Mouse (Mus musculus): ENCODE measurements at regions not wholly inside any gene's neighbourhood (a gene's known extent, or its start where the extent isn't known, plus 50 kb on each side); places are given as distances from the start of the nearest gene placed in this dataset.

DNA sequence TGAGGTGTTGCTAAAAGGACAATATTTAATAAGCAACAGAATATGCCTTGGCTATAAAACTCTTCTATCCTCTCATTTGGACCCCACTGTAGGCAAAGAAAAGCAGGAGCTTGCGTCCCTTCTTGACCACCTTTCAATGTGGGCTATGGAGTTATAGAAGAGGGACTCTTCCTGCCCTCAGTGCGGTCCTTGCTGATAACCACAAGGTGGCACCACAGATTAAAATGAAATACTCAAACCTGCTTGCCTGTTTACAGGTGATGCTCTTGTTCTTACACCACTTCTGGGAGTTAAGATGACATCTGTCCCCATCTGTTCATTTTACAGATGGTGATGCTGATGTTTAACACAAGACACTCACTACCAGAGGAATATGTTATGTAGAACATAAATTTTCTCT lies 291.1 kb upstream of the Pappa start:
- peak; percentile 82 for ATAC-seq (ENCODE audit: low TSS enrichment)

GRCm38 (mm10) chr4:64874521-64874920 lies 249.5 kb upstream of the Pappa start:
- ATAC-seq (ENCODE audit: low TSS enrichment) = no peak

DNA sequence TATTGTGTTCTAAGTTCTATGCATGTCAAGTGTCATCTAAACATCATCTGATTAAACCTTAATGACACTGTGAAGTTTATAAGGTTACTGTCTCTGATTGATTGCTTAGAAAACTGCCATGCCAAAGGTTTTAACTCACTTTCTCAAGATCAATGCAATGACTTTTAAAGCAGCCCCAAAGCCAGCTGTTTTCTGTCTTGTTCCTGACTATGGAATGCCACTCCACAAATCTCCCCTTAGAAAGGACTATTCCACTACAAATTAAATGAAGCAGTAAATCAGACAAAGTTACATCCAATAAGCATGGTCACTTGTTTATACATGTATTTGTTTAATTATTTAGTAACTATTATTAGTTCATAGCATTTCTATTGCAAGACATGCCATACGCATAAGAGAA lies 247.1 kb upstream of the Pappa start:
- no peak for ATAC-seq (ENCODE audit: low TSS enrichment)

DNA sequence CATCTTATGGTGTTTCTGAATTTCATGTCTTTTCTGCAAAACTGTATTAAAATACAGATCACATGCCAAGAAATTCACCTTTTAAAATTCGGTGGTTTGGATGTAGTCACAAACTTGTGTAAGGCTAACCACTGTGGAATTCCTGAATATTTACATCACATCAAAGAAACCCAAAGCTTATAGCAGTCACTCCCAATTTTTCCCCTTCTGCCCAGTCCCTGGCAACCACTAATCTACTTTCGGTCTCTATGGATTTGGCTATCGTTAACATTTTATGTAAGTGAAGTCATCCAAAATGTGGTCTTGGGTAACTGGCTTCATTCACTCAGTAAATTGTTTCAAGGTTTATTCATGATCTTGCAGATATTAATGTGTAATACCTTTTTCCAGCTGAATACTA lies 226.0 kb upstream of the Pappa start:
- ATAC-seq (ENCODE audit: low TSS enrichment) = no peak

DNA sequence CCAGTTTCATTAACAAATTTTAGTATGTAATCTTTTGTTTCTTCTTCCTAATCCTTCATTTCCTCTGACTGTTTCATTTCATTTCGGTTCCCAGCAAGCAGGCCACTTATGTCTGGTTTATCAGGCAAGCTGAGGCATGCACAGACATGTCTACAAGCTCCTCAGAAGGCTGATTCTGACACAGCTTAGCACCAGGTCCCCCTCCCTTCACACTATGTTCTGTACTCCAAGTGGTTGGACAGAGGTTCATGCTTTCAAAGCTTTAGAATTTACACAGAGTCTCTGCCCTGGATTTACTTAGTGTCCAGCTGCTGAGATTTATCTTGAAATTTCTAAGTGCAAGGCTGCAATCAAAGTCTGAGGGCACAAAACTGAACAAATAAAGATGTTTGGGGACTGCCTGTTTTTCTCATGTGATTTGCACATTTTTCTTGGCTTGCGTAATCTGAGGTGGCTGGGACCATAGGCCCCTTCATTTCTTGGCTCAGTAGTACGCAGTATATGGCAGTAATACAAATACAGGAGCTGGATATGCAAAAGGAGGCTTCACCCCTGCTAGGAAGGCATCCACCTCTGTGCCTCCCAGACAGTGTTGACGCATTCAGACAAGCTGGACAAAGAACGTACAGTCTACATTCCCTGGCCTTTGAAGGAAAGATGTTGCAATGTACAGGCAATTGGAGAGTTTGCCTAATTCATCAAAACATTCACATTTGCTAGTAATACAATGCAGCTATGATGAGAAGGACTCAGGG lies 222.7 kb upstream of the Pappa start:
- no peak for ATAC-seq (ENCODE audit: low TSS enrichment)

GRCm38 (mm10) chr4:64923751-64924150 lies 200.2 kb upstream of the Pappa start:
- no peak for ATAC-seq (ENCODE audit: low TSS enrichment)

DNA sequence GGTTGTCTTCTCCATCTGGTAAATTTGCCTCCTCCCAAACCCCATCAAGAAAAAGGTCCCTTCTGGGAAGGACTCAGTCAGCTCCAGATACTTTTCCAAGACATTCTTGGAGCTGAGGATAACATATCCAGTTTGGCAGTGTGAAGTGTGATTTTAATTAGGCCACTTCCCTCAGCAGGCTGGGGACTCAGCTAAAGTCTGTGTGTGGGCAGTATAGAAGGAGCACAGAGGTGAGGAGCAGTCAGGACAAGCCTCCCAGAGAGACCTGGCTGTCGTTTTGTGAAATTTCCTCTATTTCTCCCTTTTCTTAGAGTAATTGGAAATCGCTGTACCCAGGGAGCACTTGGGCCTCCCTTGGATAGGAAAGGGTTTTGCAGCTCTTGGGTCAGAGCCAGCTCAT lies 195.4 kb upstream of the Pappa start:
- peak; percentile 41; the same call in 1 of the 2 replicates for ATAC-seq (ENCODE audit: low TSS enrichment)

GRCm38 (mm10) chr4:64945547-64945946 lies 178.4 kb upstream of the Pappa start:
- peak; percentile 90 for ATAC-seq (ENCODE audit: low TSS enrichment)

GRCm38 (mm10) chr4:64952651-64953050 lies 171.3 kb upstream of the Pappa start:
- no peak for ATAC-seq (ENCODE audit: low TSS enrichment)

DNA sequence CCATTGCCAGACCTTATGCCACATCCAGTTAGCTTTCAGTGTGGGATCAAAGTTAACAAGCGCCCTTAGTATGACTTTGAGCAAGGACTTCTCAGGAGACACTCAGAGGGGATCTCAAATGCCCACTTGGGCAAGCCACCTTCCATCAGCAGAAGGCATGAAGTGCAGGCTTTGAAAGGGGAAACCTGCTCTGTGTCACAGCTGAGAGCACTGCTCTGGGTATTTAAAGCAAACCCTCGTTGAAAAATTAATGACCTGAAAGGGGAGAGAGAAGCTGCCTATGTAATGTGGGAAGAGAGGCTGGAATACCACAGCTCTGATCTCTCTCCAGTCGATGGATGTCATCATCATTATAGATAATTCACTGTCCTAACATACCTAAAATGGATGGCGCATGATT lies 165.1 kb upstream of the Pappa start:
- no peak for ATAC-seq (ENCODE audit: low TSS enrichment)

- ATAC-seq (ENCODE audit: low TSS enrichment) = no peak
Measured at GRCm38 (mm10) chr4:64961796-64962195, 162.2 kb upstream of the Pappa start.

Data from frontal cortex, adult (tissue).